Mouse (Mus musculus): ENCODE results near the gene Lrmp.
"Not testable (repeated sequence)": the region's sequence is repeated elsewhere in the genome, so short reads cannot be mapped to it uniquely, and the experiment has no call there.

Lrmp gene

GRCm38 (mm10) chr6:145115476-145116097 lies at the start of gene Lrmp:
Lrmp (plus strand) TSS chr6:145115653.
- no peak for DNase-seq

- no peak for DNase-seq
Measured at GRCm38 (mm10) chr6:145066416-145066815, 49.0 kb upstream of the Lrmp start.

- DNase-seq = no peak
Measured at GRCm38 (mm10) chr6:145067679-145068078, 47.8 kb upstream of the Lrmp start.

GRCm38 (mm10) chr6:145069397-145069796 lies 46.1 kb upstream of the Lrmp start:
- DNase-seq = no peak

- DNase-seq = no peak
Measured at GRCm38 (mm10) chr6:145069921-145070320, 45.5 kb upstream of the Lrmp start.

GRCm38 (mm10) chr6:145074461-145074860 lies 41.0 kb upstream of the Lrmp start:
- no peak for DNase-seq

GRCm38 (mm10) chr6:145075088-145075547 lies 40.3 kb upstream of the Lrmp start:
- peak; percentile 23 for DNase-seq

- DNase-seq = peak; percentile 41
Measured at GRCm38 (mm10) chr6:145075548-145076224, 39.8 kb upstream of the Lrmp start, which contains the start of gene Bcat1. Bcat1 (minus strand) TSS chr6:145076184.

GRCm38 (mm10) chr6:145076286-145076685 lies 39.2 kb upstream of the Lrmp start:
- no peak for DNase-seq

GRCm38 (mm10) chr6:145079087-145079759 lies 36.2 kb upstream of the Lrmp start:
- no peak for DNase-seq

- no peak for DNase-seq
Measured at GRCm38 (mm10) chr6:145081721-145082120, 33.7 kb upstream of the Lrmp start.

- no peak for DNase-seq
Measured at GRCm38 (mm10) chr6:145084343-145085117, 30.9 kb upstream of the Lrmp start.

- DNase-seq = no peak
Measured at GRCm38 (mm10) chr6:145088451-145089113, 26.9 kb upstream of the Lrmp start.

GRCm38 (mm10) chr6:145089373-145089772 lies 26.1 kb upstream of the Lrmp start:
- no peak for DNase-seq

GRCm38 (mm10) chr6:145090201-145090863 lies 25.1 kb upstream of the Lrmp start:
- no peak for DNase-seq

GRCm38 (mm10) chr6:145090928-145091327 lies 24.5 kb upstream of the Lrmp start:
- DNase-seq = no peak

GRCm38 (mm10) chr6:145091998-145092397 lies 23.5 kb upstream of the Lrmp start:
- DNase-seq = no peak

GRCm38 (mm10) chr6:145093038-145093622 lies 22.3 kb upstream of the Lrmp start:
- DNase-seq = not testable (repeated sequence)

GRCm38 (mm10) chr6:145094431-145094830 lies 21.0 kb upstream of the Lrmp start:
- DNase-seq = no peak

GRCm38 (mm10) chr6:145100923-145101322 lies 14.5 kb upstream of the Lrmp start:
- DNase-seq = no peak

GRCm38 (mm10) chr6:145104241-145104939 lies 11.1 kb upstream of the Lrmp start:
- DNase-seq = no peak
